Mouse (Mus musculus) bone marrow macrophage, adult 2 months (primary cell): ENCODE data around the gene Gm8369.

Experiments used
- CTCF ChIP-seq: IDR thresholded peaks from 2 replicates; pipeline ENCODE4 v1.5.1; 2012; ENCODE audit warnings: low read depth, mild to moderate bottlenecking, low read length, moderate library complexity
- POLR2A ChIP-seq: IDR thresholded peaks from 2 replicates; pipeline ENCODE4 v1.6.1; 2012; ENCODE audit warnings: mild to moderate bottlenecking, low read depth, low read length, borderline replicate concordance

DNA sequence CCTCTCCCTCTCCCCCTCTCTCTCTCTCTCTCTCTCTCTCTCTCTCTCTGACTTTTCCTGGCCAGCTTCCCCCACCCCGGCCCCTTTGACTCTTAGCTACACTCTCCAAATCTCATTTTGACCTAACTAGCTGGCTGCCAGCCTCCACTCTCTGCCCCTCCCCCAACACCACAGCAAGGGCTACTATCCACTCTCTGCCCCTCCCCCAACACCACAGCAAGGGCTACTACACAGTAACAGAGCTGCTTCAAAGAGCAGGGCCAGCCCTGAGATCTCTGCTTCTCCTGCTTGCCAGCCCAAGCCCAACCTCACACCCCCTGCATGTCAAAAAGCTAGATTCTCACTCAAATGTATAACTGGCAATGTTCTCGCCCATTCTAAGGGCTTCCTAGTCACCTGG lies 51.6 kb downstream of the Gm8369 start:
- TF ChIP-seq CTCF, result no peak
- TF ChIP-seq POLR2A, result no peak
